Comparison of ENCODE assay signal across 8 mouse cellular contexts in the genomic region with DNA sequence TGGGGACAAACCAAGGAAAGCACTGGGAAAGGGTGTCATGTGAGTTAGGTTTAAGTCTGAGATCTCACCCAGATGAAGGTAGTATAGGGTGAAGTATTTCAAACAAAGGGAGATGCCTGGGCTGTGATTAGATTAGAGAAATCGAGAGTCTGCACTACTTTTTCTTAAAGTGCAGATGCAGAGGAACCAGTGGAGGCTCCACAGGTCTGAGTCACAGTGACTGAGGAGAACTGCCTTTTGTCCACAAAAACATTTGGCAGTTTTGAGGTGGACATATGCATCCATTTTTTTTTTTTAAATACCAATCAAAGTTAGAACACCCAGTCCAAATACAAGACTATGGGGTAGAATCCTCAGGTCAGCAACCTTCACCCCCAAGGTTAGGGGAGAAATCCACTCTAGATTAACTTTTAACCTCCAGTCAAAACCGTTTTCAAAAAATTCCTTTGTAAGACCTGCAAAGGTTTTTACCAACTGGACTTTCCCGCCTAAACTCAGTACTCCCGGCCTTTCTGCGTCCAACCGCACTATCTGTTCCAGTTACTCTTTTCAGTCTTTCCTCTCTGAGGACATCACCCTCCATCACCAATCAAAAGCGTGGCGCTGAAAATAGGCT. TPM values are rescaled to one million over a fixed set of nuclear protein-coding genes. Genes with fewer than 3 reads are reported as not detected.
A peak's percentile ranks its signal among the peaks of the same experiment; 100 is the strongest.
DNase-seq lines count a peak whose midpoint lies in the region; ATAC-seq and TF ChIP-seq lines count a peak whose summit lies in the region.

No protein-coding gene starts in this region.

- H3K27me3 ChIP-seq in embryonic facial prominence, embryonic 11.5 days (ENCODE audit: control insufficient read depth, insufficient read depth, low read length) = no peaks in the 10 kb centered on the region
- H3K27me3 ChIP-seq in intestine, embryonic 16.5 days (replicated peaks; ENCODE audit: control insufficient read depth, insufficient read depth, low read length) = no peaks in the 10 kb centered on the region
- H3K27me3 ChIP-seq in neural tube, embryonic 12.5 days (replicated peaks) = no peaks in the 10 kb centered on the region

- no peak for TF ChIP-seq CTCF in lung, adult 2 months (IDR thresholded peaks at IDR 0.05; ENCODE audit: insufficient read depth, low read length)

- peak overlapping the region; percentile 100 for H3K27ac ChIP-seq in embryonic facial prominence, embryonic 11.5 days (replicated peaks; ENCODE audit: low read depth, low read length)
- H3K27ac ChIP-seq in intestine, embryonic 16.5 days (ENCODE audit: low read length) = peak overlapping the region; percentile 100
- peak overlapping the region; percentile 99; the same call in 1 of the 2 replicates for H3K27ac ChIP-seq in neural tube, embryonic 12.5 days

- DNase-seq in lung, adult 2 months = no peak
- no peak for DNase-seq in lung, postnatal 25 days (ENCODE audit: low spot score)
- peak; percentile 56 for DNase-seq in embryonic facial prominence, embryonic 11.5 days (ENCODE audit: low spot score)
- DNase-seq in spleen, adult 12 weeks (ENCODE audit: low spot score) = no peak
- DNase-seq in layer of hippocampus, adult 8-10 months (ENCODE audit: low spot score in 2 of 2) = no peak
- no peak for DNase-seq in cerebellum, adult 9-10 months

- no peak for ATAC-seq in embryonic facial prominence, embryonic 11.5 days (replicated peaks; ENCODE audit: insufficient number of reproducible peaks, low FRiP score, low TSS enrichment, low read depth)
- ATAC-seq in intestine, embryonic 16.5 days = no peak
- ATAC-seq in neural tube, embryonic 12.5 days (ENCODE audit: low FRiP score, low read depth) = no peak

- H3K4me3 ChIP-seq in lung, adult 2 months (replicated peaks; ENCODE audit: extremely low read depth, low read depth, low read length) = peak overlapping the region; percentile 50
- H3K4me3 ChIP-seq in embryonic facial prominence, embryonic 11.5 days (ENCODE audit: low read depth, low read length) = peak overlapping the region; percentile 90
- H3K4me3 ChIP-seq in intestine, embryonic 16.5 days (ENCODE audit: low read length) = peak overlapping the region; percentile 89
- peak overlapping the region; percentile 85 for H3K4me3 ChIP-seq in neural tube, embryonic 12.5 days

- no peaks in the 10 kb centered on the region for H3K9me3 ChIP-seq in embryonic facial prominence, embryonic 11.5 days (replicated peaks; ENCODE audit: control insufficient read depth, low read length)
- no peaks in the 10 kb centered on the region for H3K9me3 ChIP-seq in intestine, embryonic 16.5 days (ENCODE audit: control insufficient read depth, low read length)
- H3K9me3 ChIP-seq in neural tube, embryonic 12.5 days = no peaks in the 10 kb centered on the region

- no peak for TF ChIP-seq POLR2A in lung, adult 2 months (IDR thresholded peaks at IDR 0.05; ENCODE audit: borderline replicate concordance, extremely low read depth, low read depth, low read length)

- 5% methylated on average over 8 of the region's 8 CpGs for WGBS in lung, adult 2 months
- WGBS in embryonic facial prominence, embryonic 11.5 days = 15% methylated on average over 8 of the region's 8 CpGs
- 4% methylated on average over 8 of the region's 8 CpGs for WGBS in intestine, embryonic 16.5 days
- 18% methylated on average over 8 of the region's 8 CpGs for WGBS in neural tube, embryonic 12.5 days

- H3K4me2 ChIP-seq in embryonic facial prominence, embryonic 11.5 days (ENCODE audit: low read depth, low read length) = peak overlapping the region; percentile 70
- H3K4me2 ChIP-seq in intestine, embryonic 16.5 days (ENCODE audit: low read depth, low read length) = peak overlapping the region; percentile 71
- peak overlapping the region; percentile 86 for H3K4me2 ChIP-seq in neural tube, embryonic 12.5 days (replicated peaks)

- peaks cover 6% of the 10 kb centered on the region for H3K4me1 ChIP-seq in lung, adult 2 months (ENCODE audit: control insufficient read depth, insufficient read depth, low read length)
- H3K4me1 ChIP-seq in embryonic facial prominence, embryonic 11.5 days (ENCODE audit: control insufficient read depth, insufficient read depth, low read length) = no peaks in the 10 kb centered on the region
- peaks cover 17% of the 10 kb centered on the region for H3K4me1 ChIP-seq in intestine, embryonic 16.5 days (ENCODE audit: control insufficient read depth, insufficient read depth, low read length)
- peaks cover 20% of the 10 kb centered on the region for H3K4me1 ChIP-seq in neural tube, embryonic 12.5 days

- H3K36me3 ChIP-seq in embryonic facial prominence, embryonic 11.5 days (replicated peaks; ENCODE audit: control insufficient read depth, insufficient read depth, low read depth, low read length) = no peaks in the 10 kb centered on the region; the same call in 1 of the 2 replicates
- no peaks in the 10 kb centered on the region for H3K36me3 ChIP-seq in intestine, embryonic 16.5 days (ENCODE audit: control insufficient read depth, insufficient read depth, low read length)
- peaks cover 7% of the 10 kb centered on the region; the same call in 1 of the 2 replicates for H3K36me3 ChIP-seq in neural tube, embryonic 12.5 days

- H3K9ac ChIP-seq in embryonic facial prominence, embryonic 11.5 days (replicated peaks; ENCODE audit: low read length) = peak overlapping the region; percentile 99
- H3K9ac ChIP-seq in intestine, embryonic 16.5 days (ENCODE audit: low read depth, low read length) = peak overlapping the region; percentile 99
- peak overlapping the region; percentile 98 for H3K9ac ChIP-seq in neural tube, embryonic 12.5 days

RNA-seq across cellular contexts. Expression of gene Nfya, which starts 1.7 kb away (rescaled TPM):
- polyA plus RNA-seq in lung, adult 2 months (2012; rRNA removed) = 64.4 and 82.6 TPM in 2 replicates
- polyA plus RNA-seq in embryonic facial prominence, embryonic 11.5 days (2014; fragmentation: Nextera tagmentation; extraction: Ambion mirVana) = 23.0 and 26.5 TPM in 2 replicates
- polyA plus RNA-seq in intestine, embryonic 16.5 days (2015; fragmentation: Nextera tagmentation; extraction: Ambion mirVana) = 9.3 and 10.8 TPM in 2 replicates
- polyA plus RNA-seq in neural tube, embryonic 12.5 days (2016; fragmentation: Nextera tagmentation; extraction: Ambion mirVana) = 16.3 and 17.4 TPM in 2 replicates
- total RNA-seq in layer of hippocampus, adult 8-10 months (2022) = 10 to 100 TPM; 22.2 to 35.0 (median 27.9) TPM

RNA-seq across cellular contexts. Expression of gene Oard1, which starts 1.8 kb away (rescaled TPM):
- polyA plus RNA-seq in lung, adult 2 months (2012; rRNA removed) = 6.7 and 11.9 TPM in 2 replicates
- 76.5 and 79.7 TPM in 2 replicates for polyA plus RNA-seq in embryonic facial prominence, embryonic 11.5 days (2014; fragmentation: Nextera tagmentation; extraction: Ambion mirVana)
- 62.7 and 70.6 TPM in 2 replicates for polyA plus RNA-seq in intestine, embryonic 16.5 days (2015; fragmentation: Nextera tagmentation; extraction: Ambion mirVana)
- polyA plus RNA-seq in neural tube, embryonic 12.5 days (2016; fragmentation: Nextera tagmentation; extraction: Ambion mirVana) = 58.7 and 62.6 TPM in 2 replicates
- 10 to 100 TPM; 13.2 to 18.9 (median 16.0) TPM for total RNA-seq in layer of hippocampus, adult 8-10 months (2022)

RNA-seq across cellular contexts. Expression of gene Apobec2, which starts 24.7 kb away (rescaled TPM):
- 1.7 and 39.9 TPM in 2 replicates for polyA plus RNA-seq in lung, adult 2 months (2012; rRNA removed)
- polyA plus RNA-seq in embryonic facial prominence, embryonic 11.5 days (2014; fragmentation: Nextera tagmentation; extraction: Ambion mirVana) = 1.2 and 2.0 TPM in 2 replicates
- polyA plus RNA-seq in intestine, embryonic 16.5 days (2015; fragmentation: Nextera tagmentation; extraction: Ambion mirVana) = 4.6 and 5.4 TPM in 2 replicates
- polyA plus RNA-seq in neural tube, embryonic 12.5 days (2016; fragmentation: Nextera tagmentation; extraction: Ambion mirVana) = 2.4 and 4.4 TPM in 2 replicates
- under 1 TPM in 1 of 4 experiments, not detected in 3; 0.23 TPM for total RNA-seq in layer of hippocampus, adult 8-10 months (2022)

RNA-seq across cellular contexts. Expression of gene Tspo2, which starts 43.3 kb away (rescaled TPM):
- 0.24 and 1.3 TPM in 2 replicates for polyA plus RNA-seq in lung, adult 2 months (2012; rRNA removed)
- 0.28 and 0.52 TPM in 2 replicates for polyA plus RNA-seq in embryonic facial prominence, embryonic 11.5 days (2014; fragmentation: Nextera tagmentation; extraction: Ambion mirVana)
- polyA plus RNA-seq in intestine, embryonic 16.5 days (2015; fragmentation: Nextera tagmentation; extraction: Ambion mirVana) = 4.5 and 4.7 TPM in 2 replicates
- 1.0 and 1.5 TPM in 2 replicates for polyA plus RNA-seq in neural tube, embryonic 12.5 days (2016; fragmentation: Nextera tagmentation; extraction: Ambion mirVana)
- total RNA-seq in layer of hippocampus, adult 8-10 months (2022) = not detected

RNA-seq across cellular contexts. Expression of gene Unc5cl, which starts 46.7 kb away (rescaled TPM):
- 0.85 and 1.1 TPM in 2 replicates for polyA plus RNA-seq in lung, adult 2 months (2012; rRNA removed)
- 0.26 and 0.34 TPM in 2 replicates for polyA plus RNA-seq in embryonic facial prominence, embryonic 11.5 days (2014; fragmentation: Nextera tagmentation; extraction: Ambion mirVana)
- 47.2 and 49.3 TPM in 2 replicates for polyA plus RNA-seq in intestine, embryonic 16.5 days (2015; fragmentation: Nextera tagmentation; extraction: Ambion mirVana)
- polyA plus RNA-seq in neural tube, embryonic 12.5 days (2016; fragmentation: Nextera tagmentation; extraction: Ambion mirVana) = 0.15 TPM in 1 of 2 replicates, not detected in the other
- total RNA-seq in layer of hippocampus, adult 8-10 months (2022) = 1 to 10 TPM in 1 of 4 experiments, under 1 TPM in 3; 0.67 to 1.3 (median 0.80) TPM
